Mouse (Mus musculus) thymus, adult 18-20 months (tissue): ENCODE data around the gene Cdr2l.

Source experiments
- DNase-seq, 2 experiments: peaks; one replicate each; pipeline ENCODE4 v3.0.0; 2022; ENCODE audit warnings: mixed read lengths in 2 of 2

Gene Cdr2l

DNA sequence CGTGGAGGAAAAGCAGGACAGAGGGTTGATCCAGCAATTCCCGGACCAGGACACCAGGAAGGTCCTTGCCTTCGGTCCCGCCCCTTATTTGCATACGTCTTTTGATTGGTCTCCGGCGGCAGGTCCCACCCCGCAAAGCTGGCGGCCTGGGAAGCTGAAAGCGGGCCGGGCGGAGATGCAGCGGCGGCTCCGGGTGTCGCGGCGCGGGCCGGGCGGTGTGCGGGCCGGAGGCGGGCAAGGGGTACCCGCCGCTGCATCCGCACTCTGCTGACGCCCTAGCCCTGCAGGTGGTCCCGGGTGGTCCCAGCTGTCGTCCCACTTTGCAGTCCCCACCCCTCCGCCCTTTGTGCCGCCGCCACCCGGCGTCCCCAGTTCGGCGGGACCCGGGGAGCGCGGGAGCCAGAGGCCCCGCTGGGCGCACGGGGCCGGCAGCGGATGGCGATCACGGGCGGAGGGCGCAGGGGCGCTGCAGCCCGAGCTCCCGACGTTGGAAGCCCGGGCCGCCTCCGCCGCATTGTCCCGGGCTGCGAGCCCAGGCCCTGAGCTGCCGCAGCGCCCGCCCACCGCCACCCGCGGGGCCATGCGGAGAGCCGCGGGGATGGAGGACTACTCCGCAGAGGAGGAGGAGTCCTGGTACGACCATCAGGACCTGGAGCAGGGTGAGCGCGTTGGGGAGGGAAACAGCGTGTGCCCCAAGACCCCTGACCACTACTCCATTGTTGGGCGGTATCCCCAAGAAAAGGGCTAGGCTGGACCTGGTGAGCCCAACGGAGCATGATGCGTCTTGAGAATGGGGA lies at the start of gene Cdr2l:
Gene Cdr2l (plus strand): TSS at position 174 of the 797 bp plus-strand sequence.
- peak; percentile 52 to 53 for DNase-seq

DNA sequence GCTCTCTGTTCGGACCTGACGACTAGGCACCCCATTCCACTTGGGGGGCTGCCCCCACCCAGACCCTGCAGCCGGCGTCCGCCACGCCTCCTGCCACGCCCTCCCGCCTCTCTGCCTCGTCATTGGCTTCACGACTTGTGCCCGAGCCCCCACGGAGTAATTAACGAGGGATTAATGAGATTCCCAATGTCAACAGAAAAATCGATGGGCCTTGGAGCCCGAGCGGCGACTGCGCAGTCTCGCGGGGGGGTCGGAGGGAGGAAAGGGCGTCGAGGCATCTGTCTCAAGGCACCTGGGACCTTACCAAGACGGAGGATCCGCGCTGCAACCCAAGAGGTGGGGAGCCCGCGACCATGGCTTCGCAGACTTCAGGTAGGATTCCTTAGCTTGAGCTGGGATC lies 47.2 kb upstream of the Cdr2l start, which contains the start of gene Otop3:
Gene Otop3 (plus strand): TSS at position 201 of the 400 bp plus-strand sequence.
- DNase-seq, result no peak

DNA sequence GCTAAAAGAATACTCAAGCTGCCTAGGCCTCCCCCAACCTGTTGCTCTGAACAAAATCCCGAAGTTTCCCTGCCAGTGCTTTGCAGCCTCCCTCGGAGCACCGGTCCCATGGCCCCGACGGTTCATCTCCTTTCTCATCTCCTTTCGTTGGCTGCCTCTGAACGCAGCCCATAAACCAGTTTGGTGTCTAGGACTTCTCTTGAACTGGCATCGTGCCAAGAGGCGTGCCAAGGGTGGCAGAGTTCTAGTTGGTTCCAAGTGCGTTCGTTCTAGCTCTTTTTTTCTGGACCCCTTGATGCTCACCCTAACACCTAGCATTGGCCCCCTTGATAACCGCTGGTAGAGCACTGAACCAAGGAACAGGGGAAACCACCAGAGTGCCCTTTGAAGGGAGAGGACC lies 46.5 kb upstream of the Cdr2l start:
- DNase-seq, result no peak

DNA sequence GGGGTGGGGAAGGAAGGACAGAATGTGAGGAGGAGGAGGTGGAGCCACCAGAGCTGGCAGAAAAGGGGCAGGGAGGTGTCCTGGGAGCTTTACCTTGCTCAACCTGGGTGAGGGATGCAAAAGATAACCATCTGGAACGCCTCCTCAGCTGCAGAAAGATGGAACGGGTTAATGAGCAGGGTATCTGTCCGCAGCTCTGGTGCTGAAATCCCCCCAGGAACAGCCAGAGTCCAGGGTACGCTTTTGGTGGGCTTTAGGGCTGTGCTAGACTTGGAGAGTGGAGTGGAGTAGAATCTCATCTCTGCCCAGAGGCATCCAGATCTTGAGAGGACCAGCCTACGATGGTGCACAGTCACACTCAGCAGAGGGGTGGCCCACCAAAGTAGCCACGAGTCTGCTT lies 45.6 kb upstream of the Cdr2l start:
- no peak for DNase-seq

DNA sequence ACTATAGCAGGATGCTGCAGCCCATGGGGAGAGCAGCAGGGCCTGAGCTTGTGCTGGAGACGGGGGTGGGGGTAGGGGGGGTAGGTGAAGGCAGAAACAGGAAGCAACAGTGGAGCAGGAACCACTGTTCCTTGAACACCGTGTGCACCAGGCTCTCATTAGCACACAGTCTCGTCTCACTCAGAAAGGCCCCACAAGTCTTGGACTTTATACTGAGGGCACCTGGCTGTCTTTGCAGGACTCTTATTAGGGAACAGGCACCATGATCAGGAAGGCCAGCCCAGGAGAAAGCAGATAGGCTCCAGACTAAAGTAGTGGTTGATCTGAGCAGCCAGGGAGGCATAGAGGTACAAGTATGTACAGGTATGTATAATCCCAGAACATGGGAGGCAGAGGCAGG lies 44.4 kb upstream of the Cdr2l start:
- DNase-seq, result no peak

DNA sequence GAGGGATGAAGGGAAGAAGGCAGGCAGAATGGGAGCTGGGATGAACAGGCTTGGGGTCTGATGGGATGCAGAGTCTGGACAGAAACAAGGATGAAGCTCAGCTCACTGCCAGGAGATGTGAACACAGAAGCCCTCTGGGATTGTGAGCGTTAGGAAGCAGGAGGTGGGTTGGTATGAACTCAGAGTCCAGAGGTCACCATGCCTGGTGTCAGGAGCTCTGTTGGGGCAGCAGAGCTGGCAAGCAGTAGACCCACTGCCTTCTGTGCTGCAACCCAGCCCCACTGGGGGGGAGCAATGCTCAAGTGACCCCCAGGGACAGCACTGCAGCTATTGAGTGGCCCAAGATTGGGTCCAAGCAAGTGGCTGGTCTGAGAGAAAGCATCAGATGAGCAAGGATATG lies 43.9 kb upstream of the Cdr2l start:
- DNase-seq, result no peak

DNA sequence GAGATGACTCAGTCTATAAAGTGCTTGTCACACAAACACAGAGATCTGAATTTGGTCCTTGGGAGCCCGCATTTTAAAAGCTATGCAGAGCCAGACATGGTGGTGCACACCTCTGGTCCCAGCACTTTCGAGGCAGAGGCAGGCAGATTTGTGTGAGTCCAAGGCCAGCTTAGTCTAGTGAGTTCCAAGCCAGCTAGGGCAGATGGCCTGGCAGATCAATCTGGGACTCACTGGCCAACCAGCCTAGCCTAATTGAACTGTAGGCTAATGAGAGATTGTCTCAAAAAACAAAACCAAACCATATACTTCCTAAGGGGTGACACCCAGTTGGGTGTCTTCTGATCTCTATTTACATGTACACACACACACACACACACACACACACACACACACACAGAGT lies 40.5 kb upstream of the Cdr2l start:
- DNase-seq, result no peak

DNA sequence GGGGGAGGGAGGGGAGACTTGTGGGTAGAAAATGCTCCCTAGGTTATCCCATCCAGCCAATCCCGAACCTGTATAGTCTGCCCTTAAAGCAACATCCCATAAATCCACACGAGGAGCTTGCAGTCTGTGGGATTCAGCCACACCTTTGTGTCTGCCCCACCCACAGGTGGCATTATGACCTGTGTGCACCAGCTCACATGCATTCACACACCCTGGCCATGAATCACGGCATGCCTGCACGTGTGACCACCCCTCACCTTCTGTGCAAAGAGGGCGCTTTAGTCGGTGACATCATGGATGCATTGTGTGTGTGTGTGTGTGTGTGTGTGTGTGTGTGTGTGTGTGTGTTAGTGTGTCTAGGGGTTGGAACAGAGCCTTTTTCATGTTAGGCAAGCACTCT lies 39.9 kb upstream of the Cdr2l start:
- no peak for DNase-seq

DNA sequence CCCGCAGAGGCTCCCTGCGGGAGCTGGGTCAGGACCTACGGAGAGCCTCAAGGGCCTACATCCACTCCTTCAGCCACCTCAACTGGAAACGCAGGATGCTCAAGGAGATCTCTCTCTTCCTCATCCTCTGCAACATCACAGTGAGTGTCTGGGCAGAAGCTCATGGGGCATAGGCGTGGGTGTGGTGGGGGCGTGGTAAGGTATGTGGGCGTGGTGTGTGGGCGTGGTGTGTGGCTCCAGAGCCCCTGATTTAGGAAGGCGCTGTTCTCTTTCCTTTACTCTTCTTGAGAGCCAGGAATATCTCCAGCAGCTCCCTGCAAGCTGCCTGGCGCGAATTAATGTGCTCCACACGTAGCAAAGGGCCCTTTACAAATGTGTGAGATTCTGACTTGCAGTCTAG lies 36.7 kb upstream of the Cdr2l start:
- no peak for DNase-seq

DNA sequence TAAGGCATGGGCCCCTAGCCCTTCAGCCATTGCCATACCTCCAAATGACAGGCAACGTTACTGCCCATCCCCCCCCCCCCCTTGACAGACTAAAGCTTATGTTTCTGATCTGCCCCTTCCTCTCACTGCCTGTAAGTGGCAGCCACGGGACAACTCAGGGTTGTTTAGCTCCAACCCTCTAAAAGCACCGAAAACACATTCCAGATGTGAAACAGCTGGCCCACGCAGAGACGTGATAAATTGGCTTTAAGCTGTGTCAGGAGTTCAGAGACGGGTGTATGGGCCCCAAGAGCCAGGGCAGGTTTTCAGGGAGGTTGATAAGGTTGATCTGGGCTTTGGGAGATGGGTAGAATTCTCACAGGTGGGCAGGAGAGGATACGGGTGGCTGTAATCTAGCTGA lies 36.2 kb upstream of the Cdr2l start:
- DNase-seq, result no peak

DNA sequence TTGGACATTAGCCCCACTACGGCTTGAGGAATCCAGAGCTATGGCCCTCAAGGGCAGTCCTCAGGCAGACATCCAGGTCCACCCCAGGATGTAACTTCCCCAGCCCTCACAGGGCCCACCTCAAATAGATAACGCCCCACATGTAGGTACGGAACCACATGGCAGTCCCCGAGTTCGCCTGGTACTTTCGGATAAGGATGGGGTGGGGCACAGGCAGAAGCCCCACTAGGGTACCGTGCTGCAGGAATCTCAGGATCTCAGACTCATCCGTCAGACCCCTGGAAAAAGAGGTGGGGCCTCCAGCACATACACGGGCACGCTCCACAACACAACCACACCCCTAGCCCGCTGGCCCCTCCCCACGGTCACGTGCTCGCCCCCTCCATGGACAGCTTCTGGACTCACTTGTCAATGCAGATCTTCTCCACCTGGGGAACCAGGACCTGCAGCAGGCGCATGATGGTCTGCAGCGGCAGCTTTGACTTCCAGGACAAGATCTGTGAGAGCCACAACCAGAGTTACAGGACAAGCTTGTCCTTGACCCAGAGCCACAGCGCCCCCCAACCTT lies 33.0 kb upstream of the Cdr2l start:
- DNase-seq, result no peak

DNA sequence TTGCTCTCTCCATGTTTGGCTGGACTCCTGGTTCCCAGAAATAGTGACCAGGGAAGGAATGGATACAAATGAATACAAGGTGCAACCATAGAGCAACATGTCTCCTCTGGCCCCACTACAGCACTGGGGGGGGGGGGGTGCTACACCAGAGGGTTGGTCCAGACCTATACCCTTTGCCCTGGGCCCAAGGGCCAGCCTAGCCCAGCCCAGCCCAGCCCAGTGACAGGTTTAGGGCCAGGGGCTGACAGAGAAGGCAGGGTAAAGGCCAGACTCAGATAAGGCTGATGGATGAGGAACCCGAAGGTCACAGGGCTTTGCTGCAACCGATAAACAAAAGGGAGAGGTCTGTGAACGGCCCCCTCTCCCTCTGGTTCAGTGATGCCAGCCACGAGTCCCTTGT lies 31.7 kb upstream of the Cdr2l start:
- DNase-seq, result no peak

DNA sequence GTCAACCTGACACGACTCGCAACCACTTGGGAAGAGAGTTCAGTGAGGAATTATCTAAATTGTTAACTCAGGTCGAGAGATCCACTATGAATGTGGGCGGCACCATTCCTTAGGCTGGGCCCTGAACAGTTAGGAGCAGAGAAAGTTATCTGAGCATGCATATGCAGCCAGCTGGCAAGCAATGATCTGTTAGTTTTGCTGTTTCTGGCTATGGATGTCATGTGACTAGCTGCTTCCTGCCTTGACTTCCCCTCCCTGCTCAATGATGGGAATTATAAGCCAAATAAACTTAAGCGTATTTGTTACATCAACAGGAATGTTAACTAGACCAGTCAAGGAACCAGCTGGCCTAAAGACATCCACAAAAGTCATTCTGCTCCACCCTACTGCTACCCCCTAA lies 28.3 kb upstream of the Cdr2l start:
- no peak for DNase-seq

DNA sequence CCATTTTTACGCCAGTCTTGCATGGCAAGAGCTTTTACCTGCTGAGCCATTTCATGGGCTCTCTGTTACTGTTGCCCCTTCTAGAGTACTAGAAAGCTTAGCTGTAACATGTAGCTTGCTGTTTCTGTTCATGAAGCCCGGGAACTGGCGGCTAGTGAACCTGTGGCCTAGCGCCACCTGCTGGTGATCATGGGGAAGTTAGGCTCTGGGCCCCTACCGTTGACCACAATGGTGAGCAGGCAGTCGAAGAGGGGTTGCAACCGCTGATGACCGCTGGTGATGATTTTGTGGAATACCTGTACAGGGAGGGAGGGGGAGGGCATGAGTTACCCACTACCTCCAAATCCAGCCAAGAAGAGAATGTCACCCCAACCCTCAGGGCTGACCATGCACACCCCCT lies 27.5 kb upstream of the Cdr2l start:
- DNase-seq, result no peak

DNA sequence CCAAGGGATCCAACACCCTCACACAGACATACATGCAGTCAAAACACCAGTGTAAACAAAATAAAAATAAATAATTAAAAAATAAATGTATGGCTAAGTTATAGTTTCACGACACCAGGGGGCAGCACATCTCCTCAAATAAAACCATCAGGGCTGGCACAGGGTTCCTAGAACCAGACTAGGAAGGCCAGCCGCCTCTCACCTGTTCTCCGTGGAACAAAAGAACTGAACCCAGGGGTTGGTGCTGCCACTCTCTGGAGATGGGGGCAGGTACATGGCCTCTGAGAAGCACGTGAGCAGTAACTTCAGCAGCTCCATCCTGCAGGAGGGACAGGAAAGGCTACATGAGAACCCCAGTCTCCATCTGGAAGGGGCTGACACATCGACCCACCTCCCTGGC lies 23.2 kb upstream of the Cdr2l start:
- DNase-seq, result peak in 1 of 2 experiments; percentile 50

DNA sequence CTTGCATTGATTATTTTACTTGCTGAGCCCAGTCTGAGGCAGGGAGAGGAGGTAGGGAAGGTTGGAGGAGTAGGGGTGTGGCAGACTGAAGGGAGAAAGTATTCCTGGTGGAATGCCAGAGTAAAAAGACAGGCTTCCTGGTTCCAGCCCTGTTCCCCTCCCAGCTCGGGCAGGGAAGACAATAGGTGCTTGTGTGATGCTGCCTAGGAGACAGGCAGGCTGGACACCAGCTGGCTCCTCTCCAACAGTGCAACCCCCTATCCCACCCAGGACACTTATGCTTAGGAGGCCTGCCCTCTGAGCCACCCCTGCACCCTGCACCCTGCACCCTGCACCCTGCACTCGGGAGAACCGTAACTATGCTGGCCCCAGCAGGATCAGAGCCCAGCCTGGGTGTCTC lies 22.4 kb upstream of the Cdr2l start:
- no peak for DNase-seq

DNA sequence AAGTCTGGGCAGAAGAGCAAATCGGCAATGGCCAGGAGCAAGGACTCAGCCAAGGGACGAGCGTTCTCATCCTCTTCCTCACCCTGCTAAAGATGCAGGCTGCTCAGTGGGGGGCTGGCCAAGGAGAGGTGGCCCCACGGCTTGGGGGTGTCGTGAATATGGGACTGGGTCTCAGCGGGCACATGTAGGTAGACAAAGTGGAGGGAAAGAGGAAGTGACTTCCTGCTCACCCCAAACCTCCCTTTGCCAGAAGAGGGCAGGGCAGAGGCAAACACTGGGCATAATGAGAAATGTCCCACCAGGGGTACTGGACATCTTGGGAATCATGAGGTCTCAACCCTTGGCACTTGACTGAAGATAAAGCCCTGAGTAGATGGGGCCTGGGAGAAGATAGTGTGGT lies 22.0 kb upstream of the Cdr2l start:
- peak in 1 of 2 experiments; percentile 45 for DNase-seq

DNA sequence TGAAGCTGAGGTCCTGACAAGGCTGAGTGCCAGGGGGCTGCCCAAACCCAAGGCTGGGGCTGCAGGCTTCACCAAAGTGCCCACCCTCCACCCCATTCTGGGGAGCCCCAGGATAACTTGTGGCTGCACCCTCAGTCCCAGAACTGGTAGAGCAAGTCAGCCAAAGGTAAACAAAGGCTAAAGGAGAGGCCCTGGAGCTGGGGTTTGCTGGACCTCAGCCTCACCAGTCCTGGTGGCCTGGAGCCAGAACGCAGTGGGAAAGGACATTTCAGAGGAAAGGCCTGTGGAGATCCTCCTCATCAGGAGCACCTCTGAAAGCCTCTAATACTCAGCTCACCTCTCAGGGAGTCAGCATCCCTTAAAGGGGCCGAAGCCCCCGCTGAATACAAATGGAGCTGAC lies 17.6 kb upstream of the Cdr2l start:
- DNase-seq, result no peak

DNA sequence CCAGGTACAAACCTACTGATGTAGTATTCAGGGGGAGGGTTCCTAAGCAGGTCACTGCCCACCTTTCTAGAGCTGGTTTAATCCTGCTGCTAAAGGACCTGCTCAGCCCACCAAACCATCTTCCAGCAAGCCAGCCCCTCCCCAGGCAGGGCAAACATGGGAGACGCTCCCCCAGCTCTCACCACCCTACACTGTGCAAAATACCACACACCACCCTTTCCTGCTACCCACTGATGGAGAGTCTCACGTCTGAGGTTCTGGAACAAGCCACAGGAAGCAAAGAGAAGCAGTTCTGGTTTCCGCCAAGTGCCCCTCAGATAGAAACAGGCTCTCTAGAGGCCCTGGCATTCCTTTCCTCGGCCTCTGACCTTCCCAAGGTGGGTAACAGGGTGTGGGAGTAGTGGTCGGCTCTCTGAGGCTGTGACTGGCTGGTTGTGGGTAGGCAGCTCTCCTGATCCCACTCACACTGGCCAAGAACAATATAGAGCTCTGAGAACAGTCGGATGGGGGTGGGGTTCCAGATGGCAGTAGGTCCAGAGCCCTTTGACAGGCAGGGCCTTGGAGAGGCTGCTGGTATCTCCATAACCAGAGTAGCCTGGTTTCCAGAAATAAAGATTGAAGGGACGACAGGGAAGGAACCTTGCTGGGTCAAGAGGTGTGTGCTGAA lies 15.5 kb upstream of the Cdr2l start:
- no peak for DNase-seq

DNA sequence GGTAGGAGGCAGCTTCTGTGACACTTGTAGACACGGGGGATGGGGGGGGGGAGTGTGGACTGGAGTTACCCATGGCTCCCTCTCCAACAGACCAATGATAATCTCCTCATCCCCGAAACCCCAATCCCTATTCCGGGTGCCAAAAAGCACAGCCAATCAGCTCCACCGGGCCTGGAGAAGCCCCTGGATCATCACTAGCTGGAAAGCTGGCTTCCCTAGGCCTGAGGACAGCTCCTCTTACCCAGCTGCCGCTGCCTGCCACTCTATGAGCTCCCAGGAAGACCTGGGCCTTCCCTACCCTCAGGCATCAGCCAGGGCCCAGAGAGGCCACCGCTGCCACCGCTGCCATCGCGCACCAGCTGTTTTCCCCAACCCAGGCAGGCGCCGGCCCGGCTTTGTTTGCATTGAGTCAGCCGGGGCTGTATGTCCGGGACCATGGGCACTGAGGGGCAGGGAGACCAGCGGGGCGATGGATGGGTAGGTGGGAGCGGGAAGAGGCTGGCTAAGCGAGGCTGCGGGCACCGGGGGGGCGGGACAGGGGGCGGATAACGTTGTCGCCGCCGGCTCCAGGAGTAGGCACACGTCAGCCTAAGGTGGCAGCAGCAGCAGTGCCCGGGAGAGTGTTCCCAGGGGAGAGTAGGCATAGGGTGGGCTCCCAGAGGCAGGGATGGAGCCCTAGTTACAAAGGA lies 14.9 kb upstream of the Cdr2l start:
- DNase-seq, result no peak

DNA sequence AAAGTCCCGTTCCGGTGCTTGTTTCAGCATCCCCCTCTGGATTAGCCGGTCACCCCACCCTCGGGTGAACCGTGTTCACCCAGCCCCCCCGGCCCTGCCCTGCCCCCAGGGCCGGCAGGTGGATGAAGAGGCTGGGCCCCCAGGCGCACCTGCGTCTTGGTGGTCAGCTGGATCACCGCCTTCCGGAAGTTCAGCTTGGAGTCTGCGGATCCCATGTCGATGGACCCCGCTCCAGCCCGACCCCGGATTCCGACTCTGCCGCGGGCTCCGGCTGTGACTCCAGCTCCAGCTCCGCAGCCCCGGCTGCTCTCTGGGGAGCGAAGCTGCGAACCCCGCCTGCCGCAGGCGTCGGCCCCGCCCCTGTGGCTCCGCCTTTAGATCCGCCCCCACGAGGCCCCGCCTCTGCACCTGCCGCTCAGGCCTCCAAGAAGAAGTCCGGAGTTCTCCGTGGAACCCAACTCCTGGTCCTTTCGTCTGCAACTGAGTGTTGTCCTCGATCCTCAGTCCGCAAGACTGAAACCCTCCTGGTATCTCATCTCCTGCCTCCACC lies 14.2 kb upstream of the Cdr2l start, which contains the start of gene Hid1:
Gene Hid1 (minus strand): TSS at position 362 of the 550 bp plus-strand sequence.
- peak; percentile 82 to 84 for DNase-seq

DNA sequence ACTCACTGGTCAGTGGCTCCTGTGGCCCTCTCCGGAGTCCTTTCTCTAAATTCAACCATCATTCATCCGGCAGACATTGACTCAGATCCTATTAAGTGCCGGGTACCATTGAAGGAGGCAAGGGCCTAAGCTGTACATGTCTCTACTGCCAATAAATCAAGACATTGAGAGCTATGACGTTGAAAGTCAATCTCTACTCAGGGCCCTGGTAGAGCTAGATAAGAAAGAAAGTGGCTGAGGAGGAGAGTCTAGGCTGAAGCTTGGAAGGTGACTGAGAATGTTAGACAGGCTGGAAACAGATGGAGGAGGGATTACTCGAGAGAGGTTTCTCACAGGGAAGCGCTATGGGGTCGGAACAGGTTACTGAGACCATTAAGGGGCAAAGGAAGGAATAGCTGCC lies 11.3 kb upstream of the Cdr2l start:
- DNase-seq, result no peak

DNA sequence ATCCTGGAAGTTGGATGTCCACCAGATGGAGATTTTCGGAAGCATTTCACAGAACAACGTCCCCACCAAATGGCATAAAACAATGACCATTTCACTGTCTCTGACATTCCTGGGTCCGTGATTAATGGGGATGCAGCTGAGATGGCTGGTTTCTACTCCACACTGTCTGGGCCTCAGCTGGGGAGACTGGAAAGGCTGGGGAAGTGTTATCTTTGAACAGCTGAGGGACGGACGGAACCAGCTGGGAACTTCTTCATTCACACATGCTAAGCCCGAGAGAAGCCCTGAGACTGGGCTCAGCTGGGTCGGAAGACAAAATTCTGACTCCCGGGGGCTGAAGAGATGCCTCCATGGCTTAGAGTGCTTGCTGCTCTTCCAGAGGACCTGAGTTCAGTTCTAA lies 10.4 kb upstream of the Cdr2l start:
- DNase-seq, result no peak
